Mouse (Mus musculus) stomach, embryonic 16.5 days (tissue): ENCODE data around the gene Kctd14. TPM values are rescaled to one million over a fixed set of nuclear protein-coding genes. Genes with fewer than 3 reads are reported as not detected.

Experiments
- ATAC-seq: fragments of 200-750 bp; cut with Nextera tagmentation; 2 replicates; pipeline ENCODE4 v1.8.0; 2017; ENCODE audit warnings: moderate number of reproducible peaks, moderate TSS enrichment; ENCODE audit not compliant: insufficient read depth, low FRiP score
- H3K27ac ChIP-seq: fragments of 300-500 bp; sonication (generic); 2 replicates; pipeline ENCODE4 v1.5.1; 2014; ENCODE audit warnings: low read length
- H3K27me3 ChIP-seq: fragments of 300-500 bp; sonication (generic); 2 replicates; pipeline ENCODE4 v1.6.1; 2014; ENCODE audit warnings: low read length, control low read depth, mixed read lengths; ENCODE audit not compliant: control insufficient read depth, insufficient read depth
- H3K36me3 ChIP-seq: fragments of 300-500 bp; sonication (generic); 2 replicates; pipeline ENCODE4 v1.6.1; 2014; ENCODE audit warnings: low read length; ENCODE audit not compliant: control insufficient read depth, insufficient read depth
- H3K4me1 ChIP-seq: fragments of 300-500 bp; sonication (generic); 2 replicates; pipeline ENCODE4 v1.6.1; 2014; ENCODE audit warnings: low read length, control low read depth, mixed read lengths; ENCODE audit not compliant: control insufficient read depth, insufficient read depth
- H3K4me2 ChIP-seq: fragments of 300-500 bp; sonication (generic); 2 replicates; pipeline ENCODE4 v1.6.1; 2014; ENCODE audit warnings: low read depth, low read length, mixed read lengths
- H3K4me3 ChIP-seq: fragments of 300-500 bp; sonication (generic); replicated peaks from 2 replicates; pipeline ENCODE4 v1.5.1; 2014; ENCODE audit warnings: mild to moderate bottlenecking, low read length
- H3K9ac ChIP-seq: fragments of 300-500 bp; sonication (generic); 2 replicates; pipeline ENCODE4 v1.6.1; 2014; ENCODE audit warnings: low read length
- H3K9me3 ChIP-seq: fragments of 300-500 bp; sonication (generic); replicated peaks from 2 replicates; pipeline ENCODE4 v1.6.1; 2016; ENCODE audit warnings: low read length, control low read depth; ENCODE audit not compliant: control insufficient read depth
- WGBS: fragments of 180-500 bp; shearing (Covaris S2); extraction: QIAGEN DNeasy Blood & Tissue Kit; methylation state at CpG from one replicate; pipeline ENCODE4 v1.1.7; 2014; 5-methylcytosine and 5-hydroxymethylcytosine counted together
- polyA plus RNA-seq: library from polyadenylated mRNA; unstranded; fragments of >200 nt; fragmentation: Nextera tagmentation; extraction: Ambion mirVana; gene quantifications from 2 replicates; pipeline ENCODE4 v1.2.1, GENCODE M21; 2015

Kctd14 gene
- polyA plus RNA-seq, 1 experiment from 2014 or later: 25.9 TPM

- ATAC-seq: no peak
- WGBS: 80% methylated on average over 4 of the region's 4 CpGs
- Histone ChIP-seq H3K4me3 (no peak overlapping the region), H3K36me3 (peaks cover 18% of the 10 kb centered on the region; the same call in 1 of the 2 replicates), H3K4me1 (no peaks in the 10 kb centered on the region), H3K9ac (no peak overlapping the region), H3K27ac (no peak overlapping the region), H3K27me3 (no peaks in the 10 kb centered on the region), H3K4me2 (no peak overlapping the region), H3K9me3 (no peaks in the 10 kb centered on the region)
These were observed 41.3 kb downstream of the Kctd14 start for GRCm38 (mm10) chr7:97492420-97492819.

GRCm38 (mm10) chr7:97495052-97495451, 43.9 kb downstream of the Kctd14 start:
- Histone ChIP-seq H3K27ac (no peak overlapping the region), H3K27me3 (no peaks in the 10 kb centered on the region), H3K36me3 (peaks cover 13% of the 10 kb centered on the region; the same call in 1 of the 2 replicates), H3K9me3 (no peaks in the 10 kb centered on the region), H3K4me3 (no peak overlapping the region), H3K4me2 (no peak overlapping the region), H3K9ac (no peak overlapping the region), H3K4me1 (no peaks in the 10 kb centered on the region)
- ATAC-seq: no peak

- peaks cover 11% of the 10 kb centered on the region; the same call in 1 of the 2 replicates for H3K36me3 ChIP-seq
- H3K9me3 ChIP-seq: no peaks in the 10 kb centered on the region
- ATAC-seq: no peak
- H3K9ac ChIP-seq: no peak overlapping the region
- no peak overlapping the region for H3K27ac ChIP-seq
- H3K4me3 ChIP-seq: no peak overlapping the region
- H3K4me1 ChIP-seq: no peaks in the 10 kb centered on the region
- no peaks in the 10 kb centered on the region for H3K27me3 ChIP-seq
- H3K4me2 ChIP-seq: no peak overlapping the region
- 67% methylated on average over 5 of the region's 5 CpGs for WGBS
These were observed 49.6 kb downstream of the Kctd14 start for GRCm38 (mm10) chr7:97500555-97501209.

Other genes starting within 250 kb of the Kctd14 start
- gene Usp35, start 119.3 kb upstream of the Kctd14 start, polyA plus RNA-seq: 0.95 and 1.5 TPM in 2 replicates
- 5.1 and 5.3 TPM in 2 replicates for gene Kctd21, start 119.0 kb upstream of the Kctd14 start, polyA plus RNA-seq
- gene Alg8, start 79.7 kb upstream of the Kctd14 start, polyA plus RNA-seq: 38.5 and 42.5 TPM in 2 replicates
- gene Ndufc2, start 51.3 kb upstream of the Kctd14 start, polyA plus RNA-seq: 292 and 373 TPM in 2 replicates
- gene Thrsp, start 33.6 kb upstream of the Kctd14 start, polyA plus RNA-seq: 1.2 and 4.1 TPM in 2 replicates
- 52.8 and 56.1 TPM in 2 replicates for gene Ints4, start 29.6 kb downstream of the Kctd14 start, polyA plus RNA-seq
- gene Aamdc, start 128.2 kb downstream of the Kctd14 start, polyA plus RNA-seq: 54.4 and 63.1 TPM in 2 replicates
- 16.8 and 17.4 TPM in 2 replicates for gene Rsf1, start 128.6 kb downstream of the Kctd14 start, polyA plus RNA-seq
- 134 and 143 TPM in 2 replicates for gene Clns1a, start 245.3 kb downstream of the Kctd14 start, polyA plus RNA-seq